Mouse (Mus musculus) layer of hippocampus, adult 2 months (tissue): ENCODE measurements around the gene Gm11037. TPM values are rescaled to one million over a fixed set of nuclear protein-coding genes. Genes with fewer than 3 reads are reported as not detected.

Experiments used
- DNase-seq, 2 experiments: peaks; one replicate each; pipeline ENCODE4 v3.0.0; 2022; ENCODE audit warnings: low spot score in 2 of 2
- H3K27ac ChIP-seq: fragments of 200-600 bp; 2 replicates; pipeline ENCODE4 v1.8.1; 2022
- H3K4me3 ChIP-seq: fragments of 200-600 bp; 2 replicates; pipeline ENCODE4 v1.8.1; 2022; ENCODE audit warnings: mild to moderate bottlenecking
- CTCF ChIP-seq: fragments of 200-600 bp; conservative IDR thresholded peaks from 2 replicates; pipeline ENCODE4 v1.8.1; 2022; ENCODE audit warnings: antibody characterized with exemption, mild to moderate bottlenecking, moderate library complexity
- total RNA-seq, 2 experiments: library from RNA; stranded (reverse); gene quantifications; 2 replicates each; pipeline ENCODE4 v1.2.3; 2021

Gene Gm11037
- total RNA-seq, 2 experiments from 2014 or later, result not detected

GRCm38 (mm10) chr2:131167984-131168383 lies 34.7 kb downstream of the Gm11037 start:
- TF ChIP-seq CTCF, result no peak

GRCm38 (mm10) chr2:131168914-131169313 lies 35.6 kb downstream of the Gm11037 start:
- no peak for TF ChIP-seq CTCF
- no peak for DNase-seq
- H3K27ac ChIP-seq, result peak overlapping the region; percentile 6; the same call in 1 of the 2 replicates
- H3K4me3 ChIP-seq, result no peak overlapping the region

More at GRCm38 (mm10) chr2:131167984-131168383, 34.7 kb downstream of the Gm11037 start:
- DNase-seq, result no peak
- no peak overlapping the region for H3K27ac ChIP-seq
- H3K4me3 ChIP-seq, result no peak overlapping the region

- Histone ChIP-seq H3K27ac (peak overlapping the region; percentile 82), H3K4me3 (peak overlapping the region; percentile 53)
- TF ChIP-seq CTCF, result no peak
- DNase-seq, result no peak
Observed at GRCm38 (mm10) chr2:131170936-131171335, 37.6 kb downstream of the Gm11037 start.

GRCm38 (mm10) chr2:131171401-131172104 lies 38.3 kb downstream of the Gm11037 start:
- peak; percentile 67 for TF ChIP-seq CTCF
- peak overlapping the region; percentile 53 for H3K4me3 ChIP-seq
- peak overlapping the region; percentile 82 for H3K27ac ChIP-seq
- peak; percentile 80 to 81 for DNase-seq

- no peak for DNase-seq
- Histone ChIP-seq H3K27ac (no peak overlapping the region), H3K4me3 (no peak overlapping the region)
- no peak for TF ChIP-seq CTCF
Observed at GRCm38 (mm10) chr2:131172322-131172721, 39.0 kb downstream of the Gm11037 start.

GRCm38 (mm10) chr2:131174700-131175099 lies 41.4 kb downstream of the Gm11037 start:
- DNase-seq, result peak; percentile 73 to 79
- no peak for TF ChIP-seq CTCF
- Histone ChIP-seq H3K27ac (peak overlapping the region; percentile 43; the same call in 1 of the 2 replicates), H3K4me3 (peak overlapping the region; percentile 62)

GRCm38 (mm10) chr2:131175286-131175944 lies 42.1 kb downstream of the Gm11037 start:
- Histone ChIP-seq H3K4me3 (no peak overlapping the region), H3K27ac (0 out of 2 replicates have a peak overlapping the region, but pooled peaks have one; percentile 43)
- DNase-seq, result no peak
- TF ChIP-seq CTCF, result no peak

- Histone ChIP-seq H3K27ac (no peak overlapping the region), H3K4me3 (no peak overlapping the region)
- no peak for TF ChIP-seq CTCF
- DNase-seq, result no peak
Observed at GRCm38 (mm10) chr2:131175945-131176309, 42.6 kb downstream of the Gm11037 start.

- Histone ChIP-seq H3K27ac (no peak overlapping the region), H3K4me3 (no peak overlapping the region)
- DNase-seq, result no peak
- no peak for TF ChIP-seq CTCF
Observed at GRCm38 (mm10) chr2:131176491-131176890, 43.2 kb downstream of the Gm11037 start.

- no peak for TF ChIP-seq CTCF
- Histone ChIP-seq H3K4me3 (peak overlapping the region; percentile 90), H3K27ac (peak overlapping the region; percentile 43)
- DNase-seq, result no peak
Observed at GRCm38 (mm10) chr2:131177932-131178331, 44.6 kb downstream of the Gm11037 start.

GRCm38 (mm10) chr2:131178828-131179245 lies 45.5 kb downstream of the Gm11037 start:
- H3K4me3 ChIP-seq, result peak overlapping the region; percentile 90
- H3K27ac ChIP-seq, result peak overlapping the region; percentile 94
- no peak for TF ChIP-seq CTCF
- DNase-seq, result no peak

GRCm38 (mm10) chr2:131179246-131179886 lies 46.1 kb downstream of the Gm11037 start:
- DNase-seq, result peak; percentile 55 to 58
- H3K27ac ChIP-seq, result peak overlapping the region; percentile 94
- peak; percentile 18 for TF ChIP-seq CTCF
- peak overlapping the region; percentile 90 for H3K4me3 ChIP-seq

- peak; percentile 71 for TF ChIP-seq CTCF
- H3K27ac ChIP-seq, result peak within 1 kb of the TSS; percentile 98
- peak within 1 kb of the TSS; percentile 90 for H3K4me3 ChIP-seq
- DNase-seq, result peak; percentile 81 to 85
Observed at GRCm38 (mm10) chr2:131179990-131180587, 46.8 kb downstream of the Gm11037 start, which contains the start of gene Cenpb. Gene Cenpb, minus strand, starts transcription at chr2:131180067.

Other genes starting within 250 kb of the Gm11037 start
- 10 to 100 TPM; 77.6 to 89.3 TPM for gene 4930402H24Rik, start 227.1 kb upstream of the Gm11037 start, total RNA-seq
- gene Atrn, start 227.0 kb upstream of the Gm11037 start, total RNA-seq, result 100 to 1,000 TPM; 111 to 113 TPM
- gene Gfra4, start 90.4 kb upstream of the Gm11037 start, total RNA-seq, result 10 to 100 TPM; 62.8 to 64.0 TPM
- gene Adam33, start 69.7 kb upstream of the Gm11037 start, total RNA-seq, result under 1 TPM; 0.59 to 0.76 TPM
- under 1 TPM; 0.20 to 0.46 TPM for gene Siglec1, start 46.7 kb upstream of the Gm11037 start, total RNA-seq
- gene Hspa12b, start 6.2 kb upstream of the Gm11037 start, total RNA-seq, result 1 to 10 TPM; 9.1 to 9.5 TPM
- 10 to 100 TPM; 46.0 to 46.7 TPM for gene 1700037H04Rik, start 26.6 kb downstream of the Gm11037 start, total RNA-seq
- gene Cenpb, start 46.6 kb downstream of the Gm11037 start, total RNA-seq, result 10 to 100 TPM; 72.3 to 78.8 TPM
- 10 to 100 TPM; 23.4 to 25.5 TPM for gene Cdc25b, start 53.5 kb downstream of the Gm11037 start, total RNA-seq
- gene Spef1, start 53.8 kb downstream of the Gm11037 start, total RNA-seq, result 1 to 10 TPM; 8.5 to 8.9 TPM
- gene Ap5s1, start 73.6 kb downstream of the Gm11037 start, total RNA-seq, result 10 to 100 TPM; 20.9 to 26.0 TPM
- 1 to 10 TPM; 6.8 to 7.4 TPM for gene Mavs, start 100.6 kb downstream of the Gm11037 start, total RNA-seq
- gene Pank2, start 129.0 kb downstream of the Gm11037 start, total RNA-seq, result 10 to 100 TPM; 56.5 to 60.2 TPM
- 10 to 100 TPM; 29.3 to 31.1 TPM for gene Rnf24, start 219.4 kb downstream of the Gm11037 start, total RNA-seq